Mouse (Mus musculus): Measurements from ENCODE around the gene Thnsl2.

The Thnsl2 gene

DNA sequence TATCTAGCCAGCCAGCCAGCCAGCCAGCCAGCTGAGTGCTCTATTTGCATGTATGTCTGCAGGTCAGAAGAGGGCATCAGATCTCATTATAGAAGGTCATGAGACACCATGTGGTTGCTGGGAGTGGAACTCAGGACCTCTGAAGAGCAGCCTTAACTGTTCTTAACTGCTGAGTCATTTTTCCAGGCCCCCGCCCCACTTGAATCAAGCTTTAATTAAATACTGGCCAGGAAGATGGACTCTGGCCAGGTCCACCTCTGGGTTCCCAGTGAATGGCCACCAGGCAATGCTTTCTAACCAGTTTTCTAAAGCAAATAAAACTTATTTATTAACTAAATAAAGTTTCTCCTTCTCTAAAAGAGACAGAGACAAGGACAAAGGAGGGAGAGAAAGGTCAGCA lies 14.0 kb downstream of the Thnsl2 start:
- no peak for DNase-seq

- DNase-seq, result no peak
These were observed 15.2 kb downstream of the Thnsl2 start for GRCm38 (mm10) chr6:71129071-71129470.

GRCm38 (mm10) chr6:71126290-71126689 lies 17.9 kb downstream of the Thnsl2 start:
- no peak for DNase-seq

- DNase-seq, result peak; percentile 70
These were observed 19.0 kb downstream of the Thnsl2 start for GRCm38 (mm10) chr6:71125043-71125893.

GRCm38 (mm10) chr6:71119577-71120254 lies 24.5 kb downstream of the Thnsl2 start:
- DNase-seq, result no peak

- DNase-seq, result no peak
These were observed 32.7 kb downstream of the Thnsl2 start for GRCm38 (mm10) chr6:71111419-71112113.

DNA sequence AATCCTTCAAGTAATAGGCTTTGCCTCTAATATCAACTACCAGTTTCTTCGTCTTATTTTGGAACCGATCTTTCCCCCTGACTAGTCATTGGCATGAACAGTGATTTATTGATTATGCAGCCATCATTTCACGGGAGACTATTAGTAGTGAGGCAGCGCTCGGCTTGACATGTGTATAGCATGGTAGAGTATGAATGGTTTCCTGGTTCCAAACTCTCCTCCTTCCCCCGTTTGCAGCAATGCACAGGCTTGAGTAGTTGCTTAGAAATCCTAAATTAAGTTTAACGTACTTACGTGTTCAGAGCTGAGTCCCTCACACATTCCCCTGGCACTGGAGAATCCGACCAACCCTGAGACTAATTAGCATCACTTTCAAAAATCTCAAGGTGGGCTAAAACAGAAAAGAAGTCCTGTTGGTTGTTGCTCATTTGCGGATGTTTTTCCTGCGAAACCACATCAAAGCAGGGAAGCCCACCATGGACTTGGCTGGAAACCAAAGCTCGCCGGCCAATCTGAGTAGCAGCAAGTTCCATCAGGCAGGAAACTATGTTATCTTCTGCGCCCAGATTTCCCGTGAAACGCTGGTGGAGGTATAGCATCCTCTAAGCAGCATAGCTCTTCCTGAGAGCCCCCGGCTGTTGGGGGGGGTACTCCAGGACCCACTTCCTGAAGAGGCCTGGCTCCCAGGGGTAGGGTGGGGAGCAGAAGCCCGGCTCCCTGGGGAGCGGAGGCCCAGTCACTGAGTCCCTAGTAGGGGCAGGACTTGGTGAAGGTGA lies 37.9 kb downstream of the Thnsl2 start:
- no peak for DNase-seq

GRCm38 (mm10) chr6:71096126-71096525 lies 48.1 kb downstream of the Thnsl2 start:
- no peak for DNase-seq

GRCm38 (mm10) chr6:71094693-71095092 lies 49.5 kb downstream of the Thnsl2 start:
- no peak for DNase-seq

DNA sequence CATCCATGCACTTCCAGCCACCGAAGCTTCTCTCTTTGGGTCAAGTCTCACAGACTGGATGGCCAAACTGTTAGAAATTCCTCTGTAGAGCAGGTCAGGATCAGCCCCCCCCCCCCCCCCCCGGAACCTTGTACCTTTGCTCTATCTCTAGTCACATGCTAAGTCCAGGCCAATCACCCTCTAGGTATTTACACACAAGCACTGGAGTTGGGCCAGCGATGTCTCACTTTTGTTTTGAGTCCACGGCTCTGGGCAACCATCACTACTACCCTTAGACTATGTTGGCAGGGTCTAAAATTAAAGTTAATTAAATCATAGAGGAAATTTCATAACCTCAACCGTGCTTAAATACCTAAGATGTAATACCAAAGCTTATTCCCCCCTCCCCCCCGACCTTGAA lies 50.6 kb downstream of the Thnsl2 start:
- DNase-seq, result no peak

DNA sequence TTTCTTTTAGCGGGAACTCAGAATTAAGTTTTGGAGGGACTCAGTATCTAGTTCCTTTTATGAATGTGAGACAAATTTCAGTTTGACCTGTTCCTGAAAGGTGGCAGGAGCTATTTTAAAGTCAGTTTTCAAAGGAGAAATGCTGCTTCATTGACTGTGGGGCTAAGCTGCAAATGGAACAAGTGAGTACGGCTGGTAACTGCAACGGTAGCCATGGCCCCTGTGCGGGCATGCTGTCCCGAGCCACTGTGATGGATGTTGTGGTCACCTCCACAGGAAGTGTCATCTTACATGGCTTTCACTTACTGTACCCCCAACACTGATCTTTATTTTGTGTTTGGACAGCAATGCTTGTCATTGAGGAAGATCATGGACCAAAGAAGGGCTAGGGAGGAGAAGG lies 53.8 kb downstream of the Thnsl2 start:
- no peak for DNase-seq

GRCm38 (mm10) chr6:71089735-71090134 lies 54.5 kb downstream of the Thnsl2 start:
- DNase-seq, result no peak

GRCm38 (mm10) chr6:71088992-71089391 lies 55.2 kb downstream of the Thnsl2 start:
- DNase-seq, result no peak

DNA sequence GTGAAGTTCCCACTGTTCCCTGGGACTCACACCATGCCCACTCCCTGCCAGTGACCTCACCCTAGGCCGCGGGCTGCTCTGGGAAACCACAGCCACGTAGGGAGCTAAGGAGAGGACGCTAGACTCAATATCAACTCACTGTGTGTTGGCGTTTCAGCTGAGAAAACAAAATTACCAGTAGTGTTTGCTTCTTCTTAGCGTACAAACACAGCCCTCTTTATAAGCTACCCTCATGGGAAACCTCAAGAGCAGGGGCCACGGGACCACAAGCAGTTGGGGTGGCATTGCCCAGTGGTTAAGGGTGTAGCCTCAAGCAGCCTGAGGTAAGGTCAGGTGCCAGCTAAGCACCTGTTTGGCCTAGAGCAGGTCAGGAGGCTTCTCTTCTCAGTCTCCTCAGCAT lies 60.8 kb downstream of the Thnsl2 start:
- no peak for DNase-seq

DNA sequence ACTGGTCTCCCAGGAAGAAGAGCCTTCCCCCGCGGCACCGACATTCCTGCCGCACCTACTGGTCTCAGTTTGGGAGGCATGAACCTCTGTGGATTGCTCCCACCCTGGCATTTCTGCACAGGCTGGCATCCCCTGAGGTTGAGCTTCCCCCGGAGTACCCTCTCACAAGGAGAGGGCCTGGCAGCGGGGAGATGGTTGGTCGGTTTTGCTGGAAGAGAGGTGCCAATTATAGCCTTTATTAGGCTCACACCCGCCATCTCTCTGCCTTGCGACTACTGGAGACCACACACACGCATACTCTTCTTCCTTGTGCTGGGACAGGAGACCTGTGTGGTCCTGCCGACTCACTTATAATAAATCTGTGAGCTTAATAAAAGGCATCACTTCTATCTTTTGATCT lies 62.2 kb downstream of the Thnsl2 start:
- no peak for DNase-seq

GRCm38 (mm10) chr6:71081230-71081629 lies 63.0 kb downstream of the Thnsl2 start:
- no peak for DNase-seq
